Mouse (Mus musculus) hindbrain, postnatal 0 days (tissue): Measurements from ENCODE around the gene Qrich2. TPM values are rescaled to one million over a fixed set of nuclear protein-coding genes. Genes with fewer than 3 reads are reported as not detected.
"Not testable (repeated sequence)": the region's sequence is repeated elsewhere in the genome, so short reads cannot be mapped to it uniquely, and the experiment has no call there.

Experiments
- ATAC-seq: fragments of 200-750 bp; cut with Nextera tagmentation; 2 replicates; pipeline ENCODE4 v1.8.0; 2017; ENCODE audit warnings: mild to moderate bottlenecking, moderate TSS enrichment, moderate library complexity
- DNase-seq: peaks from one replicate; pipeline ENCODE4 v3.0.0-alpha.2; 2015; ENCODE audit warnings: low spot score
- H3K27ac ChIP-seq: fragments of 300-500 bp; sonication (generic); 2 replicates; pipeline ENCODE4 v1.5.1; 2014; ENCODE audit warnings: mild to moderate bottlenecking
- H3K27me3 ChIP-seq: fragments of 300-500 bp; sonication (generic); 2 replicates; pipeline ENCODE4 v1.6.1; 2014; ENCODE audit warnings: low read length, mixed read lengths; ENCODE audit not compliant: insufficient read depth
- H3K36me3 ChIP-seq: fragments of 300-500 bp; sonication (generic); 2 replicates; pipeline ENCODE4 v1.6.1; 2014; ENCODE audit warnings: low read length, mixed read lengths; ENCODE audit not compliant: insufficient read depth
- H3K4me1 ChIP-seq: fragments of 300-500 bp; sonication (generic); 2 replicates; pipeline ENCODE4 v1.6.1; 2014; ENCODE audit warnings: antibody characterized with exemption, low read length, mixed read lengths; ENCODE audit not compliant: insufficient read depth
- H3K4me2 ChIP-seq: fragments of 300-500 bp; sonication (generic); 2 replicates; pipeline ENCODE4 v1.6.1; 2014; ENCODE audit warnings: low read depth, mild to moderate bottlenecking, low read length, moderate library complexity, mixed read lengths
- H3K4me3 ChIP-seq: fragments of 300-500 bp; sonication (generic); 2 replicates; pipeline ENCODE4 v1.5.1; 2014; ENCODE audit warnings: low read length
- H3K9ac ChIP-seq: fragments of 300-500 bp; sonication (generic); replicated peaks from 2 replicates; pipeline ENCODE4 v1.6.1; 2014; ENCODE audit warnings: mild to moderate bottlenecking, low read length, moderate library complexity, mixed read lengths
- H3K9me3 ChIP-seq: fragments of 300-500 bp; sonication (generic); 2 replicates; pipeline ENCODE4 v1.6.1; 2016; ENCODE audit warnings: low read length, mixed read lengths
- CTCF ChIP-seq: IDR thresholded peaks from 2 replicates; pipeline ENCODE4 v1.5.1; 2016; ENCODE audit warnings: antibody characterized with exemption, control low read depth, low read depth
- WGBS: fragments of 180-500 bp; shearing (Covaris S2); extraction: QIAGEN DNeasy Blood & Tissue Kit; methylation state at CpG from one replicate; pipeline ENCODE4 v1.1.7; 2014; 5-methylcytosine and 5-hydroxymethylcytosine counted together
- polyA plus RNA-seq: library from polyadenylated mRNA; unstranded; fragments of >200 nt; fragmentation: Nextera tagmentation; extraction: Ambion mirVana; gene quantifications from 2 replicates; pipeline ENCODE4 v1.2.1, GENCODE M21; 2015
- total RNA-seq: library from RNA; depleted of rRNA; stranded (reverse); fragments of >200 nt; gene quantifications from 2 replicates; pipeline ENCODE4 v1.2.3, GENCODE M21; 2014

The Qrich2 gene
- total and polyA plus RNA-seq, 2 experiments from 2014 or later: 0.31 TPM; not detected in 1

DNA sequence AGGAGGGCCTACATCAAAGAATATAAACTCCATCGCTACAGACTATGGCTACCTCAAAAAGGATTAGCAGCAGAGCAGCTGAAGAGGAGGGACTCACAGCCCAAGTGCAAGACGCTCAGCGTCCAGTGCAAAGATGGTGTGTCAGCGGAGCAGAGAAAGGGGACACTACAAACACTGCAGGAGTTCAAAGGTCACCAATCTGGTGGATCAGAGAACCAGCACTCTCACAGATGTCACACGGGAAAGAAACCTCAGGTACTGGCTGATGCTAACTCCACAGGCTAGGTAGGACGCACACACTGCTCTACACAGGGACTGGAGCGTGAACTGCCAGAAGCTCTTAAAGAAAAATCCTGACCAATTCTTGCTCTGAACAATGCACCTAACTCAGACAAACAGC lies 12.9 kb upstream of the Qrich2 start:
- no peak for ATAC-seq
- Histone ChIP-seq H3K4me2 (no peak overlapping the region), H3K4me3 (no peak overlapping the region), H3K4me1 (0 out of 2 replicates have a peak, but pooled peaks cover 4% of the 10 kb centered on the region), H3K36me3 (peaks cover 68% of the 10 kb centered on the region), H3K27ac (no peak overlapping the region), H3K27me3 (no peaks in the 10 kb centered on the region), H3K9me3 (no peaks in the 10 kb centered on the region), H3K9ac (no peak overlapping the region)
- no peak for TF ChIP-seq CTCF
- WGBS: 74% methylated on average over 7 of the region's 7 CpGs
- DNase-seq: no peak

DNA sequence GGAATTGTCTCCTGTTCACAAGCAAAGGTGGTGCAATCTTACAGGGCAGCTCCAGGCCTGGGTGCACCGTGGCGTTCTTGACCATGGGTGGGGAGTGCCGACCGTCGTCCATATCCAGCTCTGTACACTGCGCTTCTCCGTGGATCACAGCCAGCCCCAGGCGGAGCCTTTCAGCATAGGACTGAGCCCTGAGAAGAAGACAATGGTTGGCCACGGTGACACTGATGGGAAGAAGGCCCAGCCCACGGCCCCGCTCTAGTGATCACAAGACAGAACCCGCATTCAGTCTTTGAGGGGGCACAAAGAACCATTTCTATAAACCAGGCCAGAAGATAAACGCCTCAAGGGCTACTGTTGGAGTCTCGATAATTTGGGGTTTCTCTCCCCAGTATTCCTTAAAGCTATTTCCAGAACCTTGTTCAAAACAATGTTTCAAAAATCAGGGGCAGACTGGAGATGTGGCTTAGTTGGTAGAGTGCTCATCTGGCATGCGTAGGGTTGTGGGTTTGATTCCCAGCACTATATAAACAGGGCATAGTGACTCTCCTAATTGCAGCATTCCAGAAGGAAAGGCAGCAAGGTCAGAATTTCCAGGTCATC lies 11.2 kb upstream of the Qrich2 start:
- Histone ChIP-seq H3K36me3 (peaks cover 74% of the 10 kb centered on the region), H3K27ac (no peak overlapping the region), H3K9me3 (no peaks in the 10 kb centered on the region), H3K4me1 (0 out of 2 replicates have a peak, but pooled peaks cover 4% of the 10 kb centered on the region), H3K4me3 (no peak overlapping the region), H3K4me2 (no peak overlapping the region), H3K9ac (no peak overlapping the region), H3K27me3 (no peaks in the 10 kb centered on the region)
- no peak for TF ChIP-seq CTCF
- DNase-seq (no peak), ATAC-seq (no peak)
- WGBS: 66% methylated on average over 15 of the region's 15 CpGs

DNA sequence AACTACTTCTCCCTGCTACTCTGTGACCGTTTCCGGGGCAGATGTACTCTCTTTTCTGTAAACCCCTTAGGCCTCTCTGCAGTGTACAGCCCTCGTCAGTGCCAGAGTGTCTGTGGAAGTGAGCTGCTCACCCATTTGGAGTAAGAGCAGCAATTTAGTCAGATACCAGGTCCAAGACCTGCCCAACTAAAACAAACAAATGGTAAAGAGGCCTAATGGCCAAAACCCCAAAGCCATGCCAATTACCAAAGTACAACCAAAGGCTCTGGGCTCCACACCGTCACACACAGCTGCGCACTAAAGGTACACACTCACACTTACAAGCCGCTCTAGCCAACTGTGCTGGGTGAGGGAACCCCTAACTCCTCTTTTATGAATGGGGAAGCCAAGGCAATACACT lies 10.7 kb upstream of the Qrich2 start:
- no peak for TF ChIP-seq CTCF
- Histone ChIP-seq H3K9ac (no peak overlapping the region), H3K9me3 (no peaks in the 10 kb centered on the region), H3K27ac (no peak overlapping the region), H3K27me3 (no peaks in the 10 kb centered on the region), H3K36me3 (peaks cover 78% of the 10 kb centered on the region), H3K4me3 (no peak overlapping the region), H3K4me2 (no peak overlapping the region), H3K4me1 (0 out of 2 replicates have a peak, but pooled peaks cover 4% of the 10 kb centered on the region)
- no peak for ATAC-seq
- WGBS: 82% methylated on average over 6 of the region's 6 CpGs
- no peak for DNase-seq

DNA sequence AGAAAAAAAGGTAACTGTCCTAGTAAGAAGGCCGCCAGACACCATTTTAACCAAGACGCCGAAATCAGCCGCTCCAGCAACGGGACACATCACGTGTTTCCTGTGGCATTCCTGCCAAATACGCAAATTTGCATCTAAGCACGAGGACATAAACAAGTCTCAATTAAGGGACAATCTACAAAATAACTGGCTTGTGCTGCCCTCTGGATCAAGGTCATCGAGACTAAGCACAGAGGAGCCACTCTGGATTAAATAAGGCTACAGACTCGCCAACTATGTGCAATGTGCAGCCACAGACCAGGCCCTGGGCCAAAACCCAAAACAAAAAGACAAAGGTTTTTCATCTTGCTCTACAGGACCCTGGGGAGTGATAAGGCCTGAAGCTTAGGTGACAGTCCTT lies 10.0 kb upstream of the Qrich2 start:
- 71% methylated on average over 10 of the region's 10 CpGs for WGBS
- H3K27me3 ChIP-seq: no peaks in the 10 kb centered on the region
- no peak for ATAC-seq
- no peak overlapping the region for H3K4me2 ChIP-seq
- H3K9me3 ChIP-seq: no peaks in the 10 kb centered on the region
- no peak overlapping the region for H3K4me3 ChIP-seq
- no peak overlapping the region for H3K27ac ChIP-seq
- no peak for TF ChIP-seq CTCF
- H3K4me1 ChIP-seq: no peaks in the 10 kb centered on the region
- H3K36me3 ChIP-seq: peaks cover 79% of the 10 kb centered on the region
- H3K9ac ChIP-seq: no peak overlapping the region
- no peak for DNase-seq

DNA sequence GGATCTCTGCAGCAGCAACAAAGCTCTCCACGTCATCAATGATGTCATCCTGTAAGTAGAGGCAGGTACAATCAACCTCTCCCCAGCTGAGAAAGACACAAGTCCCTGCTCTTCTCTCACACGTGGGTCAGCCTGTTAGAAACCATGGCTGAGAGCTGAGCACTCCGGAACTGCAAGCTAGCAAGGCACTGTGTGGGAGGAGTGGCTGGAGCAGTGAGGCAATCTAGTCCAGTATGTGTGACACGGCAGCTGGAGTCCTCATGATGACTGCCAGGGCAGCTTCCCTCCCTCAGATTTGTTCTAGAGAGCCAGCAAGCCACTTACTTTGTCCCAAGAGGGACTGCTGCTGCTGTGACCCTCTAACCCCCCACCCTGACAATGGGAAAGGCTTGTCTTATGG lies 6.2 kb upstream of the Qrich2 start:
- Histone ChIP-seq H3K4me2 (no peak overlapping the region), H3K27ac (no peak overlapping the region), H3K9me3 (no peaks in the 10 kb centered on the region), H3K36me3 (peaks cover 68% of the 10 kb centered on the region), H3K9ac (no peak overlapping the region), H3K4me3 (no peak overlapping the region), H3K4me1 (no peaks in the 10 kb centered on the region), H3K27me3 (no peaks in the 10 kb centered on the region)
- WGBS: 84% methylated on average over 4 of the region's 4 CpGs
- DNase-seq (no peak), ATAC-seq (no peak)
- no peak for TF ChIP-seq CTCF

DNA sequence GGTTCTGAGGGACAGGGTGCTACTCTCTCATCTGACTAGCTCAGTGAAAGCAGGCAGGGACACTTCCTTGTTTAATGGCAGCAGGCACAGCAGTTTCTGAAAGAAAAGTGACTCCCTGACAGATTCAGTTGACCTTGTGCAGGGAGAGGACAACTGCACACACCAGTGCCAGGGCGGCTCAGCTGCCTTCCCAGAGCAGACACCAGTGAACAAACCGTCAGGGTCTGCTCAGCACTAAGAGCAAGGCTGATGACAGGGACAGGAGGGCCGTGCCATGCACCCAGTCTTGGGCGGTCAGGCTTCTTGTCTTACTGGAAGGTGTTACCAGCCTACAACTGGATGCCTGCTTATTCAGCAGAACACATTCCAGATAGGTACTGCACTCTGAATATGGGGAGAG lies 4.9 kb upstream of the Qrich2 start:
- Histone ChIP-seq H3K9ac (no peak overlapping the region), H3K4me1 (no peaks in the 10 kb centered on the region), H3K4me2 (no peak overlapping the region), H3K27me3 (no peaks in the 10 kb centered on the region), H3K27ac (no peak overlapping the region), H3K9me3 (no peaks in the 10 kb centered on the region), H3K4me3 (no peak overlapping the region), H3K36me3 (peaks cover 56% of the 10 kb centered on the region)
- no peak for ATAC-seq
- DNase-seq: no peak
- TF ChIP-seq CTCF: no peak
- 87% methylated on average over 4 of the region's 4 CpGs for WGBS

DNA sequence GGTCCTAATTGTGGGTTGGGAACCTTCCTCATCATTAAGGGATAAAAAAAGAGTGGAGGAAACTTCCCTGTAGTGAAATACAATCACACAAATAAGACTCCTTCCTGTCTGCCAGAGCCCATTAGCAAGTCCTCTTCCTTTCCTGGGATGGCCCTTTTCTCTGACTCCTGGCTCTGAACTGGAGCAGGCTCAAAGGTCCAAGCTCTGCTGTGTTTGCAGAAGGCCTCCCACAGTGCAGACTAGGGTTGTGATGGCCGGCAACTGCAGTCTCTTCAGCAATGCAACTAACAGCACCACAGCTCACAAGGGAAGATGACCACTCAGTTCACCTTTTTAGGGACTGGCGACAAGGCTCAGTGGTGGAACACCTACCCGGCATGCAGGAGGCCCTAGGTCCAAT lies 4.2 kb upstream of the Qrich2 start:
- DNase-seq (no peak), ATAC-seq (no peak)
- H3K27me3 ChIP-seq: no peaks in the 10 kb centered on the region
- no peak overlapping the region for H3K27ac ChIP-seq
- no peaks in the 10 kb centered on the region for H3K9me3 ChIP-seq
- no peak overlapping the region for H3K9ac ChIP-seq
- H3K4me2 ChIP-seq: no peak overlapping the region
- WGBS: 80% methylated on average over 3 of the region's 3 CpGs
- no peaks in the 10 kb centered on the region for H3K4me1 ChIP-seq
- H3K36me3 ChIP-seq: peaks cover 52% of the 10 kb centered on the region
- TF ChIP-seq CTCF: no peak
- no peak overlapping the region for H3K4me3 ChIP-seq

DNA sequence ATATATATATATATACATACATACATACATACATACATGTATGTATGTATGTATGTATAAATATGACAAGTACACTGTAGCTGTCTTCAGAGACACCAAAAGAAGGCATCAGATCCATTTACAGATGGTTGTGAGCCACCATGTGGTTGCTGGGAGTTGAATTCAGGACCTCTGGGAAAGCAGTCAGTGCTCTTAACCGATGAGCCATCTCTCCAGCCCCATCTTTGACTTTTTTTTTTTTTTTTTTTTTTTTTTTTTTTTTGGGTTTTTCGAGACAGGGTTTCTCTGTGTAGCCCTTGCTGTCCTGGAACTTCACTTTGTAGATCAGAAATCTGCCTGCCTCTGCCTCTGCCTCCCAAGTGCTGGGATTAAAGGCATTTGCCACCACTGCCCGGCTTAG lies 2.3 kb upstream of the Qrich2 start:
- 82% methylated on average over 3 of the region's 3 CpGs for WGBS
- not testable (repeated sequence) for H3K9ac ChIP-seq, H3K4me1 ChIP-seq, H3K9me3 ChIP-seq, H3K4me3 ChIP-seq, ATAC-seq, DNase-seq, H3K4me2 ChIP-seq, H3K27ac ChIP-seq, H3K27me3 ChIP-seq
- H3K36me3 ChIP-seq: peaks cover 36% of the 10 kb centered on the region
